Mouse (Mus musculus): ENCODE measurements around the gene Alb. TPM values are rescaled to one million over a fixed set of nuclear protein-coding genes. Genes with fewer than 3 reads are reported as not detected.
A peak's percentile ranks its signal among the peaks of the same experiment; 100 is the strongest.

Gene Alb
- polyA plus RNA-seq, 1 experiment from 2014 or later, result 3.1 TPM

DNA sequence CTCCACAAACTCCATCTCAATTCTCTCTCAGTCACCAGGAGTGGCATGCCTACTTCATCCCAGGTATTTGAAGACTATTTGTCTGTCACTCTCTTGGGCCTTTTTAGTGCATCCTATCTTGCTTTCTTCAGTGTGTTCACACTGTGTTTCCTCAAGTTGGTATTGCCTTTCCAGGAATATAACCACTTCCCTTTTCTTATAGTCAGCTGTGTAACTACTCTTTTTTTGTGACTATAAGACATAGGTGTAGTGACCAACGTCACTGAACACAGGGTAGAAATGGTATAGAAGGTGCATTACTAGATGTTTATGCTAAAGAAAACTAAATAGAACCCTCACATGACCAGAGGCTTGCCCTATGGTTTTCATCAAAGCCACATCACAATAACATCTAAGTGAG is 18.2 kb downstream of the Alb start:
- no peaks in the 10 kb centered on the region for H3K4me1 ChIP-seq (replicated peaks; ENCODE audit: insufficient read depth, low read length)
- no peak overlapping the region for H3K9ac ChIP-seq (ENCODE audit: low read depth, low read length)
- H3K9me3 ChIP-seq (replicated peaks; ENCODE audit: low read length), result no peaks in the 10 kb centered on the region
- DNase-seq (ENCODE audit: low spot score) (no peak), ATAC-seq (replicated peaks; ENCODE audit: low FRiP score, low read depth) (no peak)
- H3K4me3 ChIP-seq (replicated peaks; ENCODE audit: low read depth, low read length), result no peak overlapping the region
- no peak for TF ChIP-seq CTCF (IDR thresholded peaks at IDR 0.05; ENCODE audit: low read depth)
- WGBS, result 94% methylated on average over 1 of the region's 1 CpGs
- no peak overlapping the region for H3K4me2 ChIP-seq (ENCODE audit: low read length)
- H3K27ac ChIP-seq, result no peak overlapping the region
- H3K36me3 ChIP-seq (ENCODE audit: insufficient read depth, low read length), result no peaks in the 10 kb centered on the region
- no peaks in the 10 kb centered on the region for H3K27me3 ChIP-seq (ENCODE audit: insufficient read depth, low read length)

DNA sequence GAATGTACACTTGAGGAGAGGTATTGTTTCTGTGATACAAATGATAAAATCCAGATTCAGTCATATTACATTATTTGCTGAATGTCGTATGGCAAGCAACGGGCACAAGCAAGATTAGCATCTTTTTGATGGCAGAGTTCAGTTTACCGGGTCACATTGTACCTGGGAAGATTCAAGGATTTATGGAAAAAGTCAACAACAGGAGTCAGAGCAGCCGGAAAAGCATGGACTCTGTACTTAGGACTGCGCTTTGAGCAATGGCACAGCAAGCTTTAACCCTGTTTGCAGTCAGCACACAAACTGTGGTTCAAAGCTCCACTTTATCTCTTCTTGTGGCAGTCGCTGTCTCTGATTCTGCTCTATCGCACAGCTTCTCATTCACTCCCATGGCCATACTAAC is 24.9 kb downstream of the Alb start:
- Histone ChIP-seq H3K9me3 (replicated peaks; ENCODE audit: low read length) (no peaks in the 10 kb centered on the region), H3K4me3 (replicated peaks; ENCODE audit: low read depth, low read length) (no peak overlapping the region), H3K4me2 (ENCODE audit: low read length) (no peak overlapping the region), H3K27ac (no peak overlapping the region), H3K27me3 (ENCODE audit: insufficient read depth, low read length) (no peaks in the 10 kb centered on the region), H3K36me3 (ENCODE audit: insufficient read depth, low read length) (no peaks in the 10 kb centered on the region), H3K4me1 (replicated peaks; ENCODE audit: insufficient read depth, low read length) (no peaks in the 10 kb centered on the region), H3K9ac (ENCODE audit: low read depth, low read length) (no peak overlapping the region)
- ATAC-seq (replicated peaks; ENCODE audit: low FRiP score, low read depth) (no peak), DNase-seq (ENCODE audit: low spot score) (no peak)
- no peak for TF ChIP-seq CTCF (IDR thresholded peaks at IDR 0.05; ENCODE audit: low read depth)
- WGBS, result 86% methylated on average over 7 of the region's 7 CpGs

DNA sequence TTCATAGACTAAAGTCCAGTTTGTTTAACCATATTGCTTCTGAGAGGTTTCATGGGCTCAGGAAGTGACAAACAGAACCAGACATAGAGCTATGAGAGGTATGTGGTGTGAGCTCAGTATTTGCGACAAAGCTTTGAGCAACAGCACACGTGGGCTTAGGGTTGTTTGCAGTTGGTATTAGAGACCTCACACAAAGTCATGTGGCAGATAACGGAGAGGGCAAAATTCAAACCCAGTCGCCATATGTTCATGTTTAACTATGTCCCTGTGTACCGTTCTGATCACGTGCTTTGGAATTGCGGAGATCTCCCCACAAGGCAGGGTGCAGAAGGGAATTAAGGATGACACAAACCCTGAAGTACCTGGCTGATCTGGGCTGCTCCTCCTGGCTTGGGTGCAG is 27.6 kb downstream of the Alb start:
- Histone ChIP-seq H3K4me1 (replicated peaks; ENCODE audit: insufficient read depth, low read length) (no peaks in the 10 kb centered on the region), H3K36me3 (ENCODE audit: insufficient read depth, low read length) (no peaks in the 10 kb centered on the region), H3K4me2 (ENCODE audit: low read length) (no peak overlapping the region), H3K9me3 (replicated peaks; ENCODE audit: low read length) (no peaks in the 10 kb centered on the region), H3K4me3 (replicated peaks; ENCODE audit: low read depth, low read length) (no peak overlapping the region), H3K27ac (no peak overlapping the region), H3K9ac (ENCODE audit: low read depth, low read length) (no peak overlapping the region), H3K27me3 (ENCODE audit: insufficient read depth, low read length) (no peaks in the 10 kb centered on the region)
- TF ChIP-seq CTCF (IDR thresholded peaks at IDR 0.05; ENCODE audit: low read depth), result no peak
- WGBS, result 87% methylated on average over 7 of the region's 7 CpGs
- DNase-seq (ENCODE audit: low spot score) (no peak), ATAC-seq (replicated peaks; ENCODE audit: low FRiP score, low read depth) (no peak)

GRCm38 (mm10) chr5:90490518-90490917 is 29.8 kb downstream of the Alb start, which contains the start of gene Afp:
Afp (plus strand) TSS chr5:90490737.
- Histone ChIP-seq H3K4me3 (replicated peaks; ENCODE audit: low read depth, low read length) (no peak within 1 kb of the TSS), H3K9me3 (replicated peaks; ENCODE audit: low read length) (no peaks in the 10 kb centered on the region), H3K27ac (no peak within 1 kb of the TSS), H3K27me3 (ENCODE audit: insufficient read depth, low read length) (no peaks in the 10 kb centered on the region), H3K9ac (ENCODE audit: low read depth, low read length) (no peak within 1 kb of the TSS), H3K4me1 (replicated peaks; ENCODE audit: insufficient read depth, low read length) (no peaks in the 10 kb centered on the region), H3K4me2 (ENCODE audit: low read length) (peak within 1 kb of the TSS; percentile 21; the same call in 1 of the 2 replicates), H3K36me3 (ENCODE audit: insufficient read depth, low read length) (no peaks in the 10 kb centered on the region)
- ATAC-seq (replicated peaks; ENCODE audit: low FRiP score, low read depth) (no peak), DNase-seq (ENCODE audit: low spot score) (no peak)
- no peak for TF ChIP-seq CTCF (IDR thresholded peaks at IDR 0.05; ENCODE audit: low read depth)
- WGBS, result 74% methylated on average over 7 of the region's 7 CpGs

DNA sequence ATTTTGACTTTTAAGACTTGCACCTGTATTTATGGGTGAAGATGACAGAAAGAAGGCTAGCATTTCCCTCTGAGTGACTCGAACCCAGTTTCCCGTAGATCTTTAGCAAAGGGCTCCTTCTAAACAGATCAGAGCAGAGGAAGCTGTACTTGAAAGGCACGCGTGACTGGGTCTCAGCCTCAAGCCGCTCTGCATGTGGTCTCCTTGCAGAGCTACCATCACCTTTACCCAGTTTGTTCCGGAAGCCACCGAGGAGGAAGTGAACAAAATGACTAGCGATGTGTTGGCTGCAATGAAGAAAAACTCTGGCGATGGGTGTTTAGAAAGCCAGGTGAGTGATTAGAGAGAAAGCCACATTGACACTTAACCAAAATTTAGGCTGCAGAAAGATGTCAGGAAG is 31.7 kb downstream of the Alb start:
- no peak overlapping the region for H3K9ac ChIP-seq (ENCODE audit: low read depth, low read length)
- 64% methylated on average over 9 of the region's 9 CpGs for WGBS
- no peak overlapping the region for H3K4me3 ChIP-seq (replicated peaks; ENCODE audit: low read depth, low read length)
- H3K27ac ChIP-seq, result no peak overlapping the region
- no peaks in the 10 kb centered on the region for H3K36me3 ChIP-seq (ENCODE audit: insufficient read depth, low read length)
- H3K4me1 ChIP-seq (replicated peaks; ENCODE audit: insufficient read depth, low read length), result no peaks in the 10 kb centered on the region
- TF ChIP-seq CTCF (IDR thresholded peaks at IDR 0.05; ENCODE audit: low read depth), result no peak
- peak; percentile 19 for DNase-seq (ENCODE audit: low spot score)
- H3K27me3 ChIP-seq (ENCODE audit: insufficient read depth, low read length), result no peaks in the 10 kb centered on the region
- no peak; the same call in 1 of the 2 replicates for ATAC-seq (replicated peaks; ENCODE audit: low FRiP score, low read depth)
- 0 out of 2 replicates have a peak overlapping the region, but pooled peaks have one; percentile 10 for H3K4me2 ChIP-seq (ENCODE audit: low read length)
- H3K9me3 ChIP-seq (replicated peaks; ENCODE audit: low read length), result no peaks in the 10 kb centered on the region

GRCm38 (mm10) chr5:90494308-90494707 is 33.6 kb downstream of the Alb start:
- Histone ChIP-seq H3K27me3 (ENCODE audit: insufficient read depth, low read length) (no peaks in the 10 kb centered on the region), H3K4me3 (replicated peaks; ENCODE audit: low read depth, low read length) (no peak overlapping the region), H3K9me3 (replicated peaks; ENCODE audit: low read length) (no peaks in the 10 kb centered on the region), H3K27ac (no peak overlapping the region), H3K9ac (ENCODE audit: low read depth, low read length) (no peak overlapping the region), H3K4me2 (ENCODE audit: low read length) (no peak overlapping the region), H3K36me3 (ENCODE audit: insufficient read depth, low read length) (no peaks in the 10 kb centered on the region), H3K4me1 (replicated peaks; ENCODE audit: insufficient read depth, low read length) (no peaks in the 10 kb centered on the region)
- 82% methylated on average over 4 of the region's 4 CpGs for WGBS
- no peak for TF ChIP-seq CTCF (IDR thresholded peaks at IDR 0.05; ENCODE audit: low read depth)
- no peak for DNase-seq (ENCODE audit: low spot score)
- ATAC-seq (replicated peaks; ENCODE audit: low FRiP score, low read depth), result no peak

GRCm38 (mm10) chr5:90499509-90499908 is 38.8 kb downstream of the Alb start:
- Histone ChIP-seq H3K9me3 (replicated peaks; ENCODE audit: low read length) (no peaks in the 10 kb centered on the region), H3K9ac (ENCODE audit: low read depth, low read length) (no peak overlapping the region), H3K4me2 (ENCODE audit: low read length) (no peak overlapping the region), H3K36me3 (ENCODE audit: insufficient read depth, low read length) (no peaks in the 10 kb centered on the region), H3K27me3 (ENCODE audit: insufficient read depth, low read length) (no peaks in the 10 kb centered on the region), H3K4me1 (replicated peaks; ENCODE audit: insufficient read depth, low read length) (no peaks in the 10 kb centered on the region), H3K4me3 (replicated peaks; ENCODE audit: low read depth, low read length) (no peak overlapping the region), H3K27ac (no peak overlapping the region)
- DNase-seq (ENCODE audit: low spot score) (no peak), ATAC-seq (replicated peaks; ENCODE audit: low FRiP score, low read depth) (no peak)
- WGBS, result 70% methylated on average over 7 of the region's 7 CpGs
- no peak for TF ChIP-seq CTCF (IDR thresholded peaks at IDR 0.05; ENCODE audit: low read depth)
